Mouse (Mus musculus): Measurements from ENCODE around the gene Vmn2r63. TPM values are rescaled to one million over a fixed set of nuclear protein-coding genes. Genes with fewer than 3 reads are reported as not detected.

The Vmn2r63 gene
- polyA plus RNA-seq (2015; fragmentation: Illumina TruSeq; extraction: RNeasy Lipid Tissue Mini Kit (QIAGEN cat#74804); ENCODE audit: insufficient read depth, low read depth, low replicate concordance) = not detected

DNA sequence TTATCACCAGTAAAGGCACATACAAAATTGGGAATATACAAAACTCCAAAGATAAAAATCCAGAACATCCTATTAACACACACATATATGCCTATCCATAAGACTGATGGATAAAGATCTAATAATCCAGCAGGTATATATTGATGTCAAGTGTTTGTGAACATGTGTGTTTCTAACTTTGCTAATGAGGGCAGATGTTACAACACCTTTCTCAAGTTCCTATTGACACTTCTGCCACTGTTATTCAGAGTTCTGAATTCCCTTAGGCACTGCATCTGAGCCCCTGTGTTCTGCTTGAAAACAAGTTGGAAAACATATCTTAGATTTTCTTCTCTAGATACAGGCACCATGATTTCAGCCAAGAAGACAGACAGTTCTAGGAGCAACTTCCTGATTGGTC lies at the start of gene Vmn2r63:
Gene Vmn2r63 (minus strand): TSS at position 101 of the 400 bp plus-strand sequence.

DNA sequence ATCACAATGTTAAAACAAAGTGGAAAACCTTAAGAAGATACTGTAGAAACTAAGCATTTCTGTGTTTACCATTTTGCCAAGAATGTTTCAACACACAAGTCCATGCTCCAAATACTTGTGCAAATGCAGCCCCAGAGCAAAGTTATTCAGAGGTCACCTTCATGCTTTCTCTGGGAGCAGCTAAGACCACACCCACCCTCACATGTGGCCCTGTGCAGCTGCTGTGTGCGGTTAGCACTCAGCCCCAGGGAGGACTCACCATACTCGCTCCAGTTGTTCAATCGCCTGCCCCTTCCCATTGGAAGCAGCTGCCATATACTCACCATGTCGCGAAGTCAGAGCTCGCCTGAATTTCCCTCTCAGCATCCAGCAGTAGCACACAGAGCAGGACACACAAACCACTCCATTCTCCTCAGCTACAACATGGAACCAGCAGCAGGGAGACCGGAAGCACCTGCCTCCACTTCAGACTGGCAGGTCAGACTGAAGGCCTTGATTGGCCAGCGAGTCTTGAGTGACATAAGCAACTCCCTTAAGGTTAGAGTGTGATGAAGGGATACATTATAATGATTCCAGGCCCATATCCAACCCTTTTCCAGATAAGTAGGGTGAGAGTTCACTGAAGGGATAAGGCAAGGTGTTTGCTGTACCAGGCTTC lies 66.7 kb downstream of the Vmn2r63 start, which contains the start of gene Gm2381:
Gene Gm2381 (minus strand): TSS at position 434 of the 658 bp plus-strand sequence.

Other genes with a start within 250 kb of the Vmn2r63 start
- 2.3 TPM for gene Zfp975, start 241.1 kb downstream of the Vmn2r63 start, polyA plus RNA-seq (2015; fragmentation: Illumina TruSeq; extraction: RNeasy Lipid Tissue Mini Kit (QIAGEN cat#74804); ENCODE audit: insufficient read depth, low read depth, low replicate concordance)
- gene Gm17067, start 206.8 kb downstream of the Vmn2r63 start, polyA plus RNA-seq (2015; fragmentation: Illumina TruSeq; extraction: RNeasy Lipid Tissue Mini Kit (QIAGEN cat#74804); ENCODE audit: insufficient read depth, low read depth, low replicate concordance) = not detected
- gene Vmn2r62, start 140.3 kb downstream of the Vmn2r63 start, polyA plus RNA-seq (2015; fragmentation: Illumina TruSeq; extraction: RNeasy Lipid Tissue Mini Kit (QIAGEN cat#74804); ENCODE audit: insufficient read depth, low read depth, low replicate concordance) = not detected
- gene Gm2381, start 66.6 kb downstream of the Vmn2r63 start, polyA plus RNA-seq (2015; fragmentation: Illumina TruSeq; extraction: RNeasy Lipid Tissue Mini Kit (QIAGEN cat#74804); ENCODE audit: insufficient read depth, low read depth, low replicate concordance) = not detected
- gene Gm9268, start 84.9 kb upstream of the Vmn2r63 start, polyA plus RNA-seq (2015; fragmentation: Illumina TruSeq; extraction: RNeasy Lipid Tissue Mini Kit (QIAGEN cat#74804); ENCODE audit: insufficient read depth, low read depth, low replicate concordance) = not detected
- not detected for gene Zfp936, start 180.4 kb upstream of the Vmn2r63 start, polyA plus RNA-seq (2015; fragmentation: Illumina TruSeq; extraction: RNeasy Lipid Tissue Mini Kit (QIAGEN cat#74804); ENCODE audit: insufficient read depth, low read depth, low replicate concordance)